Mouse (Mus musculus) embryo, embryonic 11.5 days (tissue): ENCODE data around the gene Toporsl.

ENCODE experiments used
- DNase-seq: peaks from one replicate; pipeline ENCODE4 v3.0.0-alpha.2; 2012; ENCODE audit warnings: low read depth, low spot score

The Toporsl gene

GRCm38 (mm10) chr4:52595927-52596326, at the start of gene Toporsl:
Gene Toporsl, plus strand, starts transcription at chr4:52596274.
- DNase-seq: no peak

DNA sequence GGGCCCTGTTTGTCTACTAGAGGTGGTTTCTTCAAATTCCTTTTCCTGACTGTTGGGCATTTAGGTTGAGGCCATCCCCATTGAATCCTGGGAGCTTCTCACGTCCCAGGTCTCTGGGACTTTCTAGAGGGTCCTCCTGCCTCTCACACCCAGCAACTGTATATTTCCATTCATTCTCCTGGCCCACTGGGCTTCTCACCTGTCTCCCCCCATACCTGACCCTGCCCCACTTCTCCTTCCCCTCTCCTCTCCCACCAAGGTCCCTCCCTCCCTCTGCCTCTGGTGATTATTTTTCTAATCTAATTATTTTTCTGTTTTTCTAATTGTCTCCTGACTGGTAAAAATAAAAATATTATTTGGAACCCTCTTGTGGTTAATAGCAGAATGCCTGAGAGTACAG, 38.4 kb upstream of the Toporsl start:
- DNase-seq: no peak

- no peak for DNase-seq
Measured at GRCm38 (mm10) chr4:52558080-52558479, 38.0 kb upstream of the Toporsl start.

- DNase-seq: no peak
Measured at GRCm38 (mm10) chr4:52563859-52564258, 32.2 kb upstream of the Toporsl start.

- DNase-seq: no peak
Measured at GRCm38 (mm10) chr4:52586194-52586734, 9.8 kb upstream of the Toporsl start.

DNA sequence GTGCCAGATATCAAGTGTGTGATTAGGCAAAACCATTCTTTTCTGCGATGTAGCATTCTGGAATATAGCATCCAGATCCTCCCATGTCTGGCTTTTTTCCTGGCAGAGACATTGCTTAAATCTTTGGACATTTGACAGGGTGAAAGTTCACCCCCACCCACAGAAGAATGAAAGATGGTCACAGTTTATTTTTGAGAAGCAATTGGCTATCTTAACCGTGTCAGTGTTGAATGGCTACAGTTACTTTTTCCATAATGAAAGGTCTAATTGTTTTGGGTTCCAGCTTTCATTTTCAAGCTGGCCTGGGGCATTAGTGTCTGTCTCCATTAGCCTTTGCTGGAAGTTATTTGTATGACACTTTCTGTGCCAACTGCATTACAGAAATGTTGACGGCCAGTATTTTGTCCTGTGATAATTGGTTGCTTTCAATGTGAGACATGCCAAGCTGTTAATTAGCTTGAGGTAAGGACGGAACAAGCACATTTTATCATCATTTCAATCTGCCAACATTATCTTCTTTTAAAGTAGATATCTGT, 2.2 kb upstream of the Toporsl start:
- no peak for DNase-seq

- no peak for DNase-seq
Measured at GRCm38 (mm10) chr4:52594632-52595031, 1.4 kb upstream of the Toporsl start.

GRCm38 (mm10) chr4:52598180-52598881, 2.3 kb downstream of the Toporsl start:
- no peak for DNase-seq

DNA sequence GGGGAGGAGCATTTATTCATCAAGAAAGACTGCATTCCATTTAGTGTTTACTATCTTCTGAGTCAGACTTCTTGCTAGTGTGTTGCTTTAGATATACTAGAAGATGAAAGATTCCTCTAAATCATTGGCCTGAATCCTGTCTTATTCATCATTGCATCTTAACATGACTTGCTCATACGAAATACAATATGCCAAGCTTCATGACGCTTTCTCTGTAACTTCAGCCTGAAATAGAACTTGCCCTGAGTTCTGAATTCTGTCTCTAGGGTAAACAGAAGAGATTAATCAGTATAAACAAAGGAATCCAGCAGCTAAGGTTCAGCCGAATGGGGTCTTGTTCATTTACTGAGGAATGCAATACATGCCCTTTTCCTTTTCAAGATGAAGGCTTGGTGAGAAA, 10.8 kb downstream of the Toporsl start:
- no peak for DNase-seq

- DNase-seq: no peak
Measured at GRCm38 (mm10) chr4:52634986-52635385, 38.9 kb downstream of the Toporsl start.

GRCm38 (mm10) chr4:52647791-52648190, 51.7 kb downstream of the Toporsl start:
- no peak for DNase-seq

- DNase-seq: no peak
Measured at GRCm38 (mm10) chr4:52659701-52660100, 63.6 kb downstream of the Toporsl start.

DNA sequence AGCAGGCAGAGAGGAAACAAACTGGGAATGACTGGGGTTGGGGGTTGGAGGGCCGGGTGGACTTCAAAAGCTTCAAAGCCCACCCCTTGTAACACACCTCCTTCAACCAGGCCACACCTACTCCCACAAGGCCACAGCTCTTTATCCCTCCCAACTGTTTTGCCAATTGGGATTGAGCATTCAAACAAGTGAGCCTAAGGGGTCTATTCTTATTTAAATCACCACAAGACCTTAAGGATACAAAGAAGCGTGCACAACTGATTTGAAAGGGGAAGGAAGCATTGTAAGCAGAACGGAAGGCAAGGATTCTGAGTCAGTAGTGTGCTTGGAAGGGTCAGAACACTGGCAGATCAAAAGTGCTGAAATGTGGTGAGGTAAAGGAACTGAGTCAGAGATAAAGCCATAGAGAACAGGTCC, 64.6 kb downstream of the Toporsl start:
- DNase-seq: no peak

GRCm38 (mm10) chr4:52661311-52661710, 65.2 kb downstream of the Toporsl start:
- DNase-seq: no peak
